Mouse (Mus musculus) MN1 (cell line): ENCODE measurements around the gene Cpne8.

Experiments
- DNase-seq: peaks from one replicate; pipeline ENCODE4 v3.0.0-alpha.2; 2016; ENCODE audit warnings: low spot score

Gene Cpne8

GRCm38 (mm10) chr15:90678985-90679759, at the start of gene Cpne8:
TSS of gene Cpne8 (minus strand) at chr15:90679432.
- DNase-seq = no peak

- no peak for DNase-seq
These were observed 38.5 kb upstream of the Cpne8 start for GRCm38 (mm10) chr15:90717717-90718116.

GRCm38 (mm10) chr15:90709296-90709695, 30.1 kb upstream of the Cpne8 start:
- DNase-seq = no peak

- no peak for DNase-seq
These were observed 25.1 kb upstream of the Cpne8 start for GRCm38 (mm10) chr15:90704314-90704713.

- no peak for DNase-seq
These were observed 24.4 kb upstream of the Cpne8 start for GRCm38 (mm10) chr15:90703502-90704232.

- DNase-seq = no peak
These were observed 7.5 kb upstream of the Cpne8 start for GRCm38 (mm10) chr15:90686770-90687169.

- no peak for DNase-seq
These were observed 738 bp upstream of the Cpne8 start for GRCm38 (mm10) chr15:90679760-90680579.

GRCm38 (mm10) chr15:90678488-90678887, 744 bp downstream of the Cpne8 start:
- no peak for DNase-seq

- DNase-seq = no peak
These were observed 9.7 kb downstream of the Cpne8 start for GRCm38 (mm10) chr15:90669494-90669893.

GRCm38 (mm10) chr15:90666893-90667292, 12.3 kb downstream of the Cpne8 start:
- DNase-seq = no peak

GRCm38 (mm10) chr15:90664615-90665014, 14.6 kb downstream of the Cpne8 start:
- DNase-seq = no peak

- no peak for DNase-seq
These were observed 15.6 kb downstream of the Cpne8 start for GRCm38 (mm10) chr15:90663631-90664030.

- no peak for DNase-seq
These were observed 18.5 kb downstream of the Cpne8 start for GRCm38 (mm10) chr15:90660723-90661122.

GRCm38 (mm10) chr15:90658053-90658452, 21.2 kb downstream of the Cpne8 start:
- no peak for DNase-seq

- DNase-seq = no peak
These were observed 22.7 kb downstream of the Cpne8 start for GRCm38 (mm10) chr15:90656521-90656920.

GRCm38 (mm10) chr15:90647011-90647577, 32.1 kb downstream of the Cpne8 start:
- no peak for DNase-seq

GRCm38 (mm10) chr15:90646326-90646725, 32.9 kb downstream of the Cpne8 start:
- no peak for DNase-seq

GRCm38 (mm10) chr15:90645828-90646227, 33.4 kb downstream of the Cpne8 start:
- DNase-seq = no peak

GRCm38 (mm10) chr15:90624201-90624600, 55.0 kb downstream of the Cpne8 start:
- DNase-seq = no peak

GRCm38 (mm10) chr15:90622005-90622404, 57.2 kb downstream of the Cpne8 start:
- DNase-seq = no peak

- DNase-seq = no peak
These were observed 59.5 kb downstream of the Cpne8 start for GRCm38 (mm10) chr15:90619736-90620135.

GRCm38 (mm10) chr15:90616116-90616798, 63.0 kb downstream of the Cpne8 start:
- no peak for DNase-seq
